Mouse (Mus musculus) brown adipose tissue, adult 24 weeks (tissue): ENCODE results near the gene Cldn19. TPM values are rescaled to one million over a fixed set of nuclear protein-coding genes. Genes with fewer than 3 reads are reported as not detected.
A peak's percentile ranks its signal among the peaks of the same experiment; 100 is the strongest.

Experiments used
- H3K27ac ChIP-seq: fragments of 200-500 bp; replicated peaks from 2 replicates; pipeline ENCODE4 v1.5.1; 2012; ENCODE audit warnings: low read depth, mild to moderate bottlenecking, low read length
- H3K4me1 ChIP-seq: fragments of 200-500 bp; 2 replicates; pipeline ENCODE4 v1.6.1; 2012; ENCODE audit warnings: low read length, mixed read lengths; ENCODE audit not compliant: control insufficient read depth, insufficient read depth, insufficient read length
- H3K4me3 ChIP-seq: fragments of 200-500 bp; 2 replicates; pipeline ENCODE4 v1.5.1; 2012; ENCODE audit warnings: low read depth, mild to moderate bottlenecking, low read length, moderate library complexity; ENCODE audit not compliant: insufficient read depth
- polyA plus RNA-seq: library from polyadenylated mRNA; stranded (reverse); fragments of >200 nt; gene quantifications from 2 replicates; pipeline ENCODE4 v1.2.4, GENCODE M21; 2012; ENCODE audit not compliant: missing spikeins, insufficient read depth, insufficient read length

The Cldn19 gene
- polyA plus RNA-seq = 0.46 TPM in 1 of 2 replicates, not detected in the other

DNA sequence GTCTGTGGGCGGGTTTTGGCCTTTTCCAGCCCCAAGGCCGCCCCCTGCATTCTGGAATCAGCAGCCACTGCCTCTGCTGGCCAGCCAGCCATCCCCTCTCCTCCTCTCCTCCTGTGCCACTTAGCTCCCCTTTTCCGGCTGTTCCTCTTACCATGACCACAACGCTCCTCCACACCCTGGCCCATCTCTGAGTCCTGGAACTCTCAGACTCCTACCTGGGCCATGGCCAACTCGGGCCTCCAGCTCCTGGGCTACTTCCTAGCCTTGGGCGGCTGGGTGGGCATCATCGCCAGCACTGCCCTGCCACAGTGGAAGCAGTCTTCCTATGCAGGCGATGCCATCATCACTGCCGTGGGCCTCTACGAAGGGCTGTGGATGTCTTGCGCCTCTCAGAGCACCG, at the start of gene Cldn19:
TSS of gene Cldn19 (plus strand) at position 64 of the 400 bp plus-strand sequence.
- H3K4me3 ChIP-seq = no peak within 1 kb of the TSS
- peaks cover 20% of the 10 kb centered on the region for H3K4me1 ChIP-seq
- no peak within 1 kb of the TSS for H3K27ac ChIP-seq

DNA sequence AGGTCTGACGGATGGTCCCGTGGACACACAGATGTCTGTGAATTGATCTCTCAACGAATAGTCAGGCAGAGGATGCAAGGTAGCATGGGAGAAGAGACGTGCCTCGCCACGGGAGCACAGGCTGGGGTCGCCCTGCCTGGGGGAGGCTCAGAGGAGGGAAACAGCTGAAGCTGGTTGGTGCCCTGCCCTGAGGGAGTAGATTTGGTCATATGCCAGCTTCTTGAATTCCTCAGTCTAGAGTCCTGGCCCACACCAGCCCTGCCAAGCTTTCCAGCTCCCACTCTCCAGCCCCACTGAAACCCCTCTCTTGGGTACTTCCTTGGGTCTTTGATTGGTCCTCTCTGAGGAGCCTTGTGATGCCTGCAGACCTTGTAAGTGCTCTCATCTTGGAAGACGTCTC, 38.5 kb upstream of the Cldn19 start:
- Histone ChIP-seq H3K27ac (no peak overlapping the region), H3K4me1 (no peaks in the 10 kb centered on the region), H3K4me3 (no peak overlapping the region)

DNA sequence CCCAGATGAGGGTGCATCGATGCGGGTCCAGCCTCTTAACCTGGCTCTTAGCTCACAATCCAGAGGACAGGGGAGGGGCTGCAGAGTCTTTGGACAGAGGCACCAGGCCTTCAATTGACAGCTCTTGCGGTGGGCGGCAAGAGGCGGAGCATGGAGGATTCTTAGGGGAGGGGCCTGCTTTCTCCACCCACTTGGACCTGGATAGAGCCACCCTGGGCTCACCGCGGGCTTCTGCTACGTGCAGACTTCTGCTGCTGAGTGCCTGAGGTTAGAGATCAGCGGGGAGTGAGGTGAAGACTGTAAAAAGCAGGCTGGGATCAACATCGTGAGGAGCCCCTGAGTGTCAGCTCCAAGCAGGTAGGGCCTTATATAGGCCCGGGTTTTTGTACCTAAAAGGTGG, 37.0 kb upstream of the Cldn19 start, which contains the start of gene Tmem269:
TSS of gene Tmem269 (minus strand) at position 49 of the 400 bp plus-strand sequence.
- Histone ChIP-seq H3K27ac (no peak within 1 kb of the TSS), H3K4me1 (no peaks in the 10 kb centered on the region), H3K4me3 (no peak within 1 kb of the TSS)

DNA sequence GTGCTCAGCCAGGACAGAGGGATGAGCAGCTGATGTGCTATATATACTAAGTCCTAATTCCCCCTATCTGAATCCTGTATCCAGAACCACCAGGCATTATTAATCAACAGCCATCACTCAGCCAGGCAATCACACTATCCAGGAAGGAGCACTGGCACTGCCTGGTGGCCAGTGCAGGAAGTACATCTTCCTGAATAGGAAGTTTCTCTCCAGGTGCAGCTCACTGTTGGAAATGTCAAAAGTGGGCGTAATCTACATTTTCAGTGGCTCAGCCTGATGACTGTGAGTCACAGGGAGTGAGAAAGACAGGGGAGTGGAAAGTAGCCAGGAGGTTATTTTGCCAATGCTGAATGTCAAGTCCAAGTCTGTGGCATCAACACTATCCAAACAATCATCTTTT, 31.5 kb upstream of the Cldn19 start:
- Histone ChIP-seq H3K4me1 (no peaks in the 10 kb centered on the region), H3K27ac (no peak overlapping the region), H3K4me3 (no peak overlapping the region)

GRCm38 (mm10) chr4:119224534-119224933, 30.7 kb upstream of the Cldn19 start:
- Histone ChIP-seq H3K4me1 (no peaks in the 10 kb centered on the region), H3K4me3 (no peak overlapping the region), H3K27ac (no peak overlapping the region)

DNA sequence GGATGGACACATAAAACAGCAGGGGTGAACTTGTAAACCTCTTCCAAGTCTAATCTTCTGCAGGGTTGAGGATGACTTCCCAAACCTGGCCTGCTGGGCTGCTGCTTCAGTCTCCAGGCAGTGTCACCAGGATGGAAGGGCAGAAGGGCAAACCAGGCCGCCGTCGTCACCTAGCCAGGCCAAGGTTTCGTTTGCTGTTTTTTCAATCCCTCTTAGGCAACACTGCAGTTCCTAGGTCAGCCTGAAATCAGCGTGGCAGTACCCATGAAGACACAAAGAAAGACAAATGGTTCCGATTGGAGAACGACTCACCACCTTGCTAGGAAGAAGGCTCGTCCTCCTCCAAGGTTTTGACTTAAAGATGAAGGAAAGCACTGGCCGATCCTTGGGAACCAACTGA, 29.5 kb upstream of the Cldn19 start:
- H3K4me3 ChIP-seq = no peak overlapping the region
- H3K4me1 ChIP-seq = no peaks in the 10 kb centered on the region
- no peak overlapping the region for H3K27ac ChIP-seq

DNA sequence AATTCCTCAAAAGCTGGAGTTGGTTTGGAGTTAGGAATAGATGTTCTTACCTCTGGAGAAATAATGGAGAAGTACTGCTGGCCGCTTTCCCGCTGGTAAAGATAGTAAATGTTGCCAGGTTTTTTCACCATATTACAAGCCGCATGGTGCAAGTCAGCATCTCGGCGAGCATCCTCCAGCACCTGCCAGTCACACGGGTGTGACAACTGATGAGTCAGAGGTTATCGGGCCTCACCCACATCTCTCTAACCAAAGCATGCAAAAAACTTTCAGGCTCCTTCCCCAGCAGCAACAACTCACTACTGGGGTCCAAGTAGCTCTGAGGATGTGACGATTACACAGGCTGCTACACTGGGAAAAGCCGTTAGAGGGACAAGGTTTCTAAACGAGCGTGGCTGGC, 28.5 kb upstream of the Cldn19 start:
- Histone ChIP-seq H3K4me1 (no peaks in the 10 kb centered on the region), H3K27ac (no peak overlapping the region), H3K4me3 (no peak overlapping the region)

- peak within 1 kb of the TSS; percentile 95 for H3K4me3 ChIP-seq
- H3K4me1 ChIP-seq = no peaks in the 10 kb centered on the region
- no peak within 1 kb of the TSS; the same call in 1 of the 2 replicates for H3K27ac ChIP-seq
Measured at GRCm38 (mm10) chr4:119232410-119233255, 22.6 kb upstream of the Cldn19 start, which contains the start of the genes AU022252 and P3h1. TSS of gene AU022252 (minus strand) at chr4:119232712. TSS of gene P3h1 (plus strand) at chr4:119232915.

GRCm38 (mm10) chr4:119233256-119233901, 21.8 kb upstream of the Cldn19 start:
- no peaks in the 10 kb centered on the region for H3K4me1 ChIP-seq
- peak overlapping the region; percentile 84 for H3K4me3 ChIP-seq
- H3K27ac ChIP-seq = no peak overlapping the region

- no peak overlapping the region for H3K27ac ChIP-seq
- no peak overlapping the region for H3K4me3 ChIP-seq
- H3K4me1 ChIP-seq = no peaks in the 10 kb centered on the region
Measured at GRCm38 (mm10) chr4:119234348-119234747, 20.9 kb upstream of the Cldn19 start.

- H3K4me3 ChIP-seq = no peak overlapping the region
- no peak overlapping the region for H3K27ac ChIP-seq
Measured at GRCm38 (mm10) chr4:119238661-119239060, 16.6 kb upstream of the Cldn19 start.

DNA sequence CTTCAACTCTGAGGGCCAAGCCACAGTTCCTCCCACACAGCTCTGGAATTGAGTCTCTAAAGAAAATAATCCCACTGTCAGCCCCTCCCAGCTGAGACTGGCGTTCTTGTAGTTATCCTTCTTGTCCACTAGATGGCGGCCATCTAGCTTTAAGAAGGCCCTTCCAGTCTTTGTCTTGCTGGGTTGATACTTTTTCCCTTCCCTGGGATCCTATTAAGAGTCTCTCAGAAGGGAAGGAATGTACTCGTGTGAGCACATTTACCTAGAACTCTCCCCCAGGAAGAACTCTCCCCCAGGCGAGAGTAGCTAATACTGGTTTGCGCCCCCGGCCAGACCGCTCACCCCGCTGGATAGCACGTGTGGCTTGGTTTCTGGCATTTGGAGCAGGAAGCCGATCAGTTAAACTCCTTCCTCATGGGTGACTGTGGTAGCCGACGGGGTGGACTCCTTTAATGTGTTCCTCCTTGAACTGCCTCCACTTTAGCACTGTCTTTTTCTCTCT, 16.0 kb upstream of the Cldn19 start:
- H3K4me3 ChIP-seq = peak overlapping the region; percentile 38
- H3K27ac ChIP-seq = no peak overlapping the region
- H3K4me1 ChIP-seq = no peaks in the 10 kb centered on the region

More at GRCm38 (mm10) chr4:119238661-119239060, 16.6 kb upstream of the Cldn19 start:
- no peaks in the 10 kb centered on the region for H3K4me1 ChIP-seq

DNA sequence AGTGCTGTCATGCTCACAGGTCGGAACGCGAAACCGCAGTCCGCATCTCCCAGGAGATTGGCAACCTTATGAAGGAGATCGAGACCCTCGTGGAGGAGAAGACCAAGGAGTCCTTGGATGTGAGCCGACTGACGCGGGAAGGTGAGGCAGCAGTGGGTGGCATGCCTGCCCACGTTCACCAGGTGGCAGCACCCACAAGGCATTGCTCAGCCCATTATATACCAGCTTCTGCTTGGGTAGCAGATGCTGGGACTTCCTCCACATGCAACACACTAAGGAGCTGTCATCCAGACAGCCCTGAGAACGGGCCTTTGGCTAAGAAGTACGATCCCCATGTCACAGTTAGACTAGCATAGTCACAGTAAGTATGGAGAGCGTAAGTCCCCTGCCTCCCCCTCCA, 13.6 kb upstream of the Cldn19 start:
- 0 out of 2 replicates have a peak, but pooled peaks cover 2% of the 10 kb centered on the region for H3K4me1 ChIP-seq
- H3K27ac ChIP-seq = no peak overlapping the region
- no peak overlapping the region for H3K4me3 ChIP-seq

- no peak overlapping the region for H3K27ac ChIP-seq
- no peak overlapping the region for H3K4me3 ChIP-seq
- 0 out of 2 replicates have a peak, but pooled peaks cover 3% of the 10 kb centered on the region for H3K4me1 ChIP-seq
Measured at GRCm38 (mm10) chr4:119242571-119242970, 12.6 kb upstream of the Cldn19 start.
